Mouse (Mus musculus) myocyte (in vitro differentiated cells): ENCODE measurements around the gene Uchl4. TPM values are rescaled to one million over a fixed set of nuclear protein-coding genes. Genes with fewer than 3 reads are reported as not detected.

ENCODE experiments used
- H3K27me3 ChIP-seq: one replicate; pipeline ENCODE4 v1.6.1; 2011; ENCODE audit not compliant: control insufficient read depth, insufficient read depth, insufficient read length
- H3K36me3 ChIP-seq: one replicate; pipeline ENCODE4 v1.6.1; 2011; ENCODE audit not compliant: control insufficient read depth, insufficient read depth
- H3K4me2 ChIP-seq: one replicate; pipeline ENCODE4 v1.6.1; 2011; ENCODE audit warnings: low read depth, control low read depth
- H3K4me3 ChIP-seq: one replicate; pipeline ENCODE4 v1.5.1; 2011; ENCODE audit warnings: mild to moderate bottlenecking, control low read depth, moderate library complexity
- H3K79me2 ChIP-seq: one replicate; pipeline ENCODE4 v1.6.1; 2011; ENCODE audit not compliant: control insufficient read depth, insufficient read depth
- H3ac ChIP-seq: one replicate; pipeline ENCODE4 v1.6.1; 2011; ENCODE audit not compliant: control insufficient read depth, insufficient read length
- CEBPB ChIP-seq: IDR thresholded peaks from 2 replicates; pipeline ENCODE4 v1.6.1; 2011; ENCODE audit warnings: mild to moderate bottlenecking, moderate library complexity; ENCODE audit not compliant: poor library complexity, insufficient read depth, severe bottlenecking
- E2F4 ChIP-seq: IDR thresholded peaks from one replicate; pipeline ENCODE4 v1.6.1; 2011; ENCODE audit warnings: mild to moderate bottlenecking, control low read depth, moderate library complexity; ENCODE audit not compliant: insufficient read depth
- MAX ChIP-seq: IDR thresholded peaks from one replicate; pipeline ENCODE4 v1.6.1; 2011; ENCODE audit warnings: low read depth, mild to moderate bottlenecking, control low read depth
- MYOD1 ChIP-seq, 3 experiments: IDR thresholded peaks; one replicate each; pipeline ENCODE4 v1.6.1; 2011; ENCODE audit warnings: control low read depth in 2 of 3, low read depth in 2 of 3, mild to moderate bottlenecking in 2 of 3, moderate library complexity in 1 of 3; ENCODE audit not compliant: insufficient read length in 2 of 3, control insufficient read depth in 1 of 3
- MYOG ChIP-seq, 3 experiments: IDR thresholded peaks; one replicate each; pipeline ENCODE4 v1.6.1; 2011; ENCODE audit warnings: control low read depth in 2 of 3, low read depth in 2 of 3, mild to moderate bottlenecking in 2 of 3; ENCODE audit not compliant: insufficient read length in 2 of 3, control insufficient read depth in 1 of 3, insufficient read depth in 1 of 3
- POLR2A ChIP-seq: IDR thresholded peaks from one replicate; pipeline ENCODE4 v1.6.1; 2011; ENCODE audit warnings: low read depth, mild to moderate bottlenecking, control low read depth, moderate library complexity; ENCODE audit not compliant: insufficient read length
- POLR2AphosphoS2 ChIP-seq: IDR thresholded peaks from one replicate; pipeline ENCODE4 v1.6.1; 2011; ENCODE audit warnings: low read depth, control low read depth; ENCODE audit not compliant: insufficient read length
- REST ChIP-seq: IDR thresholded peaks from one replicate; pipeline ENCODE4 v1.6.1; 2011; ENCODE audit warnings: mild to moderate bottlenecking, control low read depth, moderate library complexity; ENCODE audit not compliant: insufficient read depth, insufficient read length
- SRF ChIP-seq: IDR thresholded peaks from one replicate; pipeline ENCODE4 v1.6.1; 2011; ENCODE audit warnings: low read depth; ENCODE audit not compliant: control insufficient read depth, insufficient read length
- TCF12 ChIP-seq: IDR thresholded peaks from one replicate; pipeline ENCODE4 v1.6.1; 2011; ENCODE audit warnings: mild to moderate bottlenecking, control low read depth; ENCODE audit not compliant: poor library complexity, insufficient read depth, severe bottlenecking
- TCF3 ChIP-seq: IDR thresholded peaks from one replicate; pipeline ENCODE4 v1.6.1; 2011; ENCODE audit warnings: low read depth, control low read depth; ENCODE audit not compliant: insufficient read length
- USF1 ChIP-seq: IDR thresholded peaks from one replicate; pipeline ENCODE4 v1.6.1; 2011; ENCODE audit warnings: low read depth, mild to moderate bottlenecking, control low read depth, moderate library complexity
- polyA plus RNA-seq: library from polyadenylated mRNA; unstranded; fragments of >200 nt; fragmentation: generic; extraction: Trizol; gene quantifications from one replicate; pipeline ENCODE4 v1.2.1, GENCODE M21; 2012; ENCODE audit warnings: missing spikeins

Gene Uchl4
- polyA plus RNA-seq, 1 experiment: 0.34 TPM

- TF ChIP-seq SRF: no peak
- TF ChIP-seq CEBPB: no peak
- no peak for TF ChIP-seq TCF3
- no peak for TF ChIP-seq USF1
- no peak for TF ChIP-seq REST
- no peak for TF ChIP-seq MAX
- TF ChIP-seq POLR2AphosphoS2: no peak
- TF ChIP-seq MYOD1 (IDR thresholded peaks at IDR 0.05; ENCODE audit: control insufficient read depth in 1 of 3, insufficient read length in 2 of 3, low read depth in 2 of 3): no peak
- TF ChIP-seq POLR2A: no peak
- TF ChIP-seq E2F4: no peak
- TF ChIP-seq TCF12: no peak
- no peak for TF ChIP-seq MYOG (IDR thresholded peaks at IDR 0.05; ENCODE audit: control insufficient read depth in 1 of 3, insufficient read depth in 1 of 3, insufficient read length in 2 of 3, low read depth in 2 of 3)
- H3ac ChIP-seq: no peak overlapping the region
Observed at GRCm38 (mm10) chr9:64216090-64216489, 18.9 kb upstream of the Uchl4 start.

DNA sequence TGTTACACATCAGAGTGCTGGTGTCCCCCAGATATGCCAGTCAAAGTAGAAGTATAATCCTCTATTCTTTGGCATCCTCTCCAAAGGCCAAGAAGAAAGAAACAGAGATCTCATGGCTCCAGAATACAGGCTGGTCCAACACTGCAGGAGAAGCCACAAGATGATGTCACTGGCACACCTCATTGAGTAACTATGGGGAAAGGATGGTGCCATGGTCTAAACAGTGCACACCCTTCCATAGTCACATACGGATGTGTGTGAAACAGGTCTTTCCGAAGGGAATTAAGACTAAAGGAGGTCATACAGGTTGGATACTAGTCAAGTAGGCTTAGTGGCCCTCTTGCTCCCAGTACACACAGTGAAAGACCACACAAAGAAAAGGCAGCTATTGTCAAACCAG, 18.4 kb upstream of the Uchl4 start:
- H3K4me2 ChIP-seq: no peak overlapping the region
- H3K36me3 ChIP-seq: peaks cover 14% of the 10 kb centered on the region
- H3K27me3 ChIP-seq: no peaks in the 10 kb centered on the region
- TF ChIP-seq POLR2AphosphoS2: no peak
- TF ChIP-seq MYOG (IDR thresholded peaks at IDR 0.05; ENCODE audit: control insufficient read depth in 1 of 3, insufficient read depth in 1 of 3, insufficient read length in 2 of 3, low read depth in 2 of 3): no peak
- no peak for TF ChIP-seq TCF12
- no peak for TF ChIP-seq MAX
- no peak for TF ChIP-seq REST
- no peak for TF ChIP-seq TCF3
- TF ChIP-seq MYOD1 (IDR thresholded peaks at IDR 0.05; ENCODE audit: control insufficient read depth in 1 of 3, insufficient read length in 2 of 3, low read depth in 2 of 3): no peak
- TF ChIP-seq POLR2A: no peak
- peaks cover 46% of the 10 kb centered on the region for H3K79me2 ChIP-seq
- H3ac ChIP-seq: no peak overlapping the region
- H3K4me3 ChIP-seq: no peak overlapping the region

More at GRCm38 (mm10) chr9:64216090-64216489, 18.9 kb upstream of the Uchl4 start:
- Histone ChIP-seq H3K36me3 (peaks cover 20% of the 10 kb centered on the region), H3K27me3 (no peaks in the 10 kb centered on the region), H3K4me3 (no peak overlapping the region), H3K79me2 (peaks cover 43% of the 10 kb centered on the region), H3K4me2 (no peak overlapping the region)

DNA sequence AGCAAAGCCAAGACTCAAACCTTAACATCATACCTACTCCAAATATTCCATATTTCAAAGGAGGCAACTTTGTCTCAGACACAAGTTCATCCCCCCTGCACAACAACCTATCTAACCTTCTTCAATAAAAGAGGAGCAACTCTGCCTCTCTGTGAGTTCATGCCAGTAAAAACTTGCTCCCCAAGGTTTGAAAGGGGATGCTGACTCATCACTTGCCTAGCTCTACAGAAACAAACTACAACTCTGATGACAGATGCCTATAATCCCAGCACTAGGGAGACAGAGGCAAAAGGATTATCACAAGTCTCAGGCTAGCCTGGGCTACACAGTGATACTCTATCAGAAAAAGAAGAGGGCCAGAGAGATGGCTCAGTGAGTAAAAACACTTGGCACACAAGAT, 17.1 kb upstream of the Uchl4 start:
- H3K4me2 ChIP-seq: no peak overlapping the region
- H3ac ChIP-seq: no peak overlapping the region
- peaks cover 5% of the 10 kb centered on the region for H3K36me3 ChIP-seq
- H3K27me3 ChIP-seq: no peaks in the 10 kb centered on the region
- peaks cover 55% of the 10 kb centered on the region for H3K79me2 ChIP-seq
- TF ChIP-seq POLR2AphosphoS2: no peak
- TF ChIP-seq TCF3: no peak
- TF ChIP-seq SRF: no peak
- no peak for TF ChIP-seq E2F4
- TF ChIP-seq USF1: no peak
- TF ChIP-seq MYOD1 (IDR thresholded peaks at IDR 0.05; ENCODE audit: control insufficient read depth in 1 of 3, insufficient read length in 2 of 3, low read depth in 2 of 3): no peak
- no peak for TF ChIP-seq TCF12
- TF ChIP-seq MYOG (IDR thresholded peaks at IDR 0.05; ENCODE audit: control insufficient read depth in 1 of 3, insufficient read depth in 1 of 3, insufficient read length in 2 of 3, low read depth in 2 of 3): no peak
- TF ChIP-seq POLR2A: no peak
- no peak for TF ChIP-seq MAX
- TF ChIP-seq REST: no peak
- TF ChIP-seq CEBPB: no peak
- H3K4me3 ChIP-seq: no peak overlapping the region

DNA sequence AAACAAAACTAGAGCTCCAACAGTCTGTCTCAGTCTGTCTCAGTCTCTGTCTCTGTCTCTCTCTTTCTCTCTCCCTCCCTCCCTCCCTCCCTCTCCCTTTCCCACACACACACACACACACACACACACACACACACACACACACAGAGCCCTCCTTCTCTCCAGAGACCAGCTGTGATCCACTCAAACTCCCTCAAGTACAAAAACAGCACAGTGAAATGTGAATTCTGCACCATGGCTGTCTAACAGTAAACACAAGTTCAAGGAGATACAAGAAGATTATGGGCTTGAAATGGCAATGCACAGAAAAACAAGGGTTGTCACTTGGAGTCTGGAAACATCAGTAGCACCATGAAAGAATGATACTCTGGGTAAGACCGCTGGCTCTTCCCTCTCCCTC, 15.7 kb upstream of the Uchl4 start:
- H3K79me2 ChIP-seq: peaks cover 65% of the 10 kb centered on the region
- no peak overlapping the region for H3ac ChIP-seq
- H3K36me3 ChIP-seq: no peaks in the 10 kb centered on the region
- H3K4me2 ChIP-seq: no peak overlapping the region
- no peaks in the 10 kb centered on the region for H3K27me3 ChIP-seq
- H3K4me3 ChIP-seq: no peak overlapping the region
- no peak for TF ChIP-seq TCF3
- TF ChIP-seq POLR2AphosphoS2: no peak
- no peak for TF ChIP-seq MYOD1 (IDR thresholded peaks at IDR 0.05; ENCODE audit: control insufficient read depth in 1 of 3, insufficient read length in 2 of 3, low read depth in 2 of 3)
- no peak for TF ChIP-seq CEBPB
- no peak for TF ChIP-seq MAX
- no peak for TF ChIP-seq MYOG (IDR thresholded peaks at IDR 0.05; ENCODE audit: control insufficient read depth in 1 of 3, insufficient read depth in 1 of 3, insufficient read length in 2 of 3, low read depth in 2 of 3)
- no peak for TF ChIP-seq TCF12
- TF ChIP-seq REST: no peak
- TF ChIP-seq E2F4: no peak
- TF ChIP-seq POLR2A: no peak

GRCm38 (mm10) chr9:64219772-64220420, 15.1 kb upstream of the Uchl4 start:
- H3K4me3 ChIP-seq: no peak overlapping the region
- no peaks in the 10 kb centered on the region for H3K27me3 ChIP-seq
- peaks cover 65% of the 10 kb centered on the region for H3K79me2 ChIP-seq
- no peak overlapping the region for H3K4me2 ChIP-seq
- H3ac ChIP-seq: no peak overlapping the region
- TF ChIP-seq MAX: no peak
- no peak for TF ChIP-seq TCF3
- TF ChIP-seq REST: no peak
- H3K36me3 ChIP-seq: no peaks in the 10 kb centered on the region
